Mouse (Mus musculus) midbrain, embryonic 15.5 days (tissue): Measurements from ENCODE around the gene Sec31a. TPM values are rescaled to one million over a fixed set of nuclear protein-coding genes. Genes with fewer than 3 reads are reported as not detected.
"Not testable (repeated sequence)": the region's sequence is repeated elsewhere in the genome, so short reads cannot be mapped to it uniquely, and the experiment has no call there.

Source experiments
- ATAC-seq: fragments of 200-750 bp; cut with Nextera tagmentation; replicated peaks from 2 replicates; pipeline ENCODE4 v1.8.0; 2017; ENCODE audit warnings: moderate TSS enrichment
- H3K27ac ChIP-seq: fragments of 300-500 bp; sonication (generic); 2 replicates; pipeline ENCODE4 v1.5.1; 2015; ENCODE audit warnings: mild to moderate bottlenecking, inconsistent platforms
- H3K27me3 ChIP-seq: fragments of 300-500 bp; sonication (generic); replicated peaks from 2 replicates; pipeline ENCODE4 v1.6.1; 2015; ENCODE audit warnings: inconsistent platforms
- H3K36me3 ChIP-seq: fragments of 300-500 bp; sonication (generic); replicated peaks from 2 replicates; pipeline ENCODE4 v1.6.1; 2015; ENCODE audit warnings: inconsistent platforms
- H3K4me1 ChIP-seq: fragments of 300-500 bp; sonication (generic); 2 replicates; pipeline ENCODE4 v1.6.1; 2015; ENCODE audit warnings: inconsistent platforms
- H3K4me2 ChIP-seq: fragments of 300-500 bp; sonication (generic); 2 replicates; pipeline ENCODE4 v1.6.1; 2015; ENCODE audit warnings: inconsistent platforms, mild to moderate bottlenecking, moderate library complexity
- H3K4me3 ChIP-seq: fragments of 300-500 bp; sonication (generic); 2 replicates; pipeline ENCODE4 v1.5.1; 2015; ENCODE audit warnings: mild to moderate bottlenecking, inconsistent platforms
- H3K9ac ChIP-seq: fragments of 300-500 bp; sonication (generic); 2 replicates; pipeline ENCODE4 v1.6.1; 2015; ENCODE audit warnings: mild to moderate bottlenecking, inconsistent platforms
- H3K9me3 ChIP-seq: fragments of 300-500 bp; sonication (generic); 2 replicates; pipeline ENCODE4 v1.6.1; 2016; ENCODE audit warnings: inconsistent platforms
- WGBS: fragments of 180-500 bp; shearing (Covaris S2); methylation state at CpG from one replicate; pipeline ENCODE4 v1.1.7; 2015; ENCODE audit warnings: mixed read lengths; 5-methylcytosine and 5-hydroxymethylcytosine counted together
- polyA plus RNA-seq: library from polyadenylated mRNA; unstranded; fragments of >200 nt; fragmentation: Nextera tagmentation; extraction: Ambion mirVana; gene quantifications from 2 replicates; pipeline ENCODE4 v1.2.1, GENCODE M21; 2015

Gene Sec31a
- polyA plus RNA-seq, 1 experiment from 2014 or later, result 102 TPM

- H3K27me3 ChIP-seq, result no peaks in the 10 kb centered on the region
- no peaks in the 10 kb centered on the region for H3K9me3 ChIP-seq
- peak overlapping the region; percentile 92 for H3K9ac ChIP-seq
- peaks cover 57% of the 10 kb centered on the region for H3K4me1 ChIP-seq
- peaks cover 8% of the 10 kb centered on the region; the same call in 1 of the 2 replicates for H3K36me3 ChIP-seq
- H3K4me2 ChIP-seq, result peak overlapping the region; percentile 76
- no peak overlapping the region for H3K27ac ChIP-seq
- WGBS, result 5% methylated on average over 5 of the region's 5 CpGs
- H3K4me3 ChIP-seq, result peak overlapping the region; percentile 68
- no peak for ATAC-seq
Measured at GRCm38 (mm10) chr5:100428031-100428733, 12.1 kb upstream of the Sec31a start.

GRCm38 (mm10) chr5:100427276-100427675 lies 11.2 kb upstream of the Sec31a start:
- Histone ChIP-seq H3K27me3 (no peaks in the 10 kb centered on the region), H3K4me2 (peak overlapping the region; percentile 76), H3K9ac (peak overlapping the region; percentile 24; the same call in 1 of the 2 replicates), H3K4me1 (peaks cover 65% of the 10 kb centered on the region), H3K4me3 (peak overlapping the region; percentile 68), H3K27ac (no peak overlapping the region), H3K36me3 (peaks cover 8% of the 10 kb centered on the region; the same call in 1 of the 2 replicates), H3K9me3 (no peaks in the 10 kb centered on the region)
- no peak for ATAC-seq
- 51% methylated on average over 9 of the region's 9 CpGs for WGBS

GRCm38 (mm10) chr5:100425823-100426222 lies 9.8 kb upstream of the Sec31a start:
- H3K9ac ChIP-seq, H3K4me3 ChIP-seq, H3K9me3 ChIP-seq, ATAC-seq, H3K27me3 ChIP-seq, H3K4me2 ChIP-seq, H3K27ac ChIP-seq: not testable (repeated sequence)
- Histone ChIP-seq H3K36me3 (peaks cover 12% of the 10 kb centered on the region), H3K4me1 (peaks cover 62% of the 10 kb centered on the region)
- 83% methylated on average over 2 of the region's 2 CpGs for WGBS

GRCm38 (mm10) chr5:100424252-100424651 lies 8.2 kb upstream of the Sec31a start:
- H3K4me3 ChIP-seq, result no peak overlapping the region
- no peaks in the 10 kb centered on the region for H3K27me3 ChIP-seq
- WGBS, result 83% methylated on average over 3 of the region's 3 CpGs
- 0 out of 2 replicates have a peak overlapping the region, but pooled peaks have one; percentile 15 for H3K9ac ChIP-seq
- H3K4me2 ChIP-seq, result no peak overlapping the region
- peaks cover 25% of the 10 kb centered on the region for H3K36me3 ChIP-seq
- H3K9me3 ChIP-seq, result no peaks in the 10 kb centered on the region
- no peak overlapping the region for H3K27ac ChIP-seq
- ATAC-seq, result no peak
- H3K4me1 ChIP-seq, result peaks cover 53% of the 10 kb centered on the region

GRCm38 (mm10) chr5:100423626-100424025 lies 7.6 kb upstream of the Sec31a start:
- no peak for ATAC-seq
- Histone ChIP-seq H3K4me3 (no peak overlapping the region), H3K9me3 (no peaks in the 10 kb centered on the region), H3K36me3 (peaks cover 32% of the 10 kb centered on the region), H3K9ac (no peak overlapping the region), H3K27me3 (no peaks in the 10 kb centered on the region), H3K4me2 (no peak overlapping the region), H3K27ac (no peak overlapping the region), H3K4me1 (peaks cover 53% of the 10 kb centered on the region)
- WGBS, result 68% methylated on average over 7 of the region's 7 CpGs

- no peak overlapping the region for H3K4me3 ChIP-seq
- no peaks in the 10 kb centered on the region for H3K27me3 ChIP-seq
- no peak for ATAC-seq
- no peak overlapping the region for H3K9ac ChIP-seq
- H3K4me1 ChIP-seq, result peaks cover 34% of the 10 kb centered on the region
- H3K36me3 ChIP-seq, result peaks cover 32% of the 10 kb centered on the region
- no peaks in the 10 kb centered on the region for H3K9me3 ChIP-seq
- H3K4me2 ChIP-seq, result no peak overlapping the region
- WGBS, result 76% methylated on average over 4 of the region's 4 CpGs
- no peak overlapping the region for H3K27ac ChIP-seq
Measured at GRCm38 (mm10) chr5:100418861-100419260, 2.8 kb upstream of the Sec31a start.

- H3K9me3 ChIP-seq, result no peaks in the 10 kb centered on the region
- WGBS, result 77% methylated on average over 2 of the region's 2 CpGs
- no peak overlapping the region for H3K9ac ChIP-seq
- no peak overlapping the region for H3K27ac ChIP-seq
- H3K36me3 ChIP-seq, result peaks cover 28% of the 10 kb centered on the region
- no peak overlapping the region for H3K4me2 ChIP-seq
- ATAC-seq, result no peak
- H3K4me3 ChIP-seq, result no peak overlapping the region
- H3K4me1 ChIP-seq, result peaks cover 26% of the 10 kb centered on the region
- H3K27me3 ChIP-seq, result no peaks in the 10 kb centered on the region
Measured at GRCm38 (mm10) chr5:100418077-100418476, 2.0 kb upstream of the Sec31a start.

- H3K4me1 ChIP-seq, result peaks cover 19% of the 10 kb centered on the region
- no peak for ATAC-seq
- 0 out of 2 replicates have a peak overlapping the region, but pooled peaks have one; percentile 87 for H3K4me3 ChIP-seq
- peaks cover 15% of the 10 kb centered on the region for H3K36me3 ChIP-seq
- H3K27me3 ChIP-seq, result no peaks in the 10 kb centered on the region
- 74% methylated on average over 11 of the region's 11 CpGs for WGBS
- H3K9me3 ChIP-seq, result no peaks in the 10 kb centered on the region
- H3K9ac ChIP-seq, result no peak overlapping the region; the same call in 1 of the 2 replicates
- no peak overlapping the region for H3K27ac ChIP-seq
- H3K4me2 ChIP-seq, result peak overlapping the region; percentile 58
Measured at GRCm38 (mm10) chr5:100414474-100415196, 1.4 kb downstream of the Sec31a start.

- Histone ChIP-seq H3K9ac (no peak overlapping the region), H3K9me3 (no peaks in the 10 kb centered on the region), H3K4me3 (no peak overlapping the region), H3K36me3 (no peaks in the 10 kb centered on the region), H3K27me3 (no peaks in the 10 kb centered on the region), H3K4me1 (peaks cover 19% of the 10 kb centered on the region), H3K27ac (no peak overlapping the region), H3K4me2 (no peak overlapping the region)
- 88% methylated on average over 3 of the region's 3 CpGs for WGBS
- ATAC-seq, result no peak
Measured at GRCm38 (mm10) chr5:100412886-100413285, 3.1 kb downstream of the Sec31a start.

- ATAC-seq, result no peak
- Histone ChIP-seq H3K27ac (no peak overlapping the region), H3K9me3 (no peaks in the 10 kb centered on the region), H3K4me3 (no peak overlapping the region), H3K4me2 (no peak overlapping the region), H3K9ac (no peak overlapping the region), H3K27me3 (no peaks in the 10 kb centered on the region), H3K4me1 (peaks cover 12% of the 10 kb centered on the region), H3K36me3 (peaks cover 3% of the 10 kb centered on the region; the same call in 1 of the 2 replicates)
- 88% methylated on average over 5 of the region's 5 CpGs for WGBS
Measured at GRCm38 (mm10) chr5:100410281-100410680, 5.8 kb downstream of the Sec31a start.

- 88% methylated on average over 5 of the region's 5 CpGs for WGBS
- H3K9me3 ChIP-seq, result no peaks in the 10 kb centered on the region
- no peak overlapping the region for H3K9ac ChIP-seq
- peaks cover 15% of the 10 kb centered on the region; the same call in 1 of the 2 replicates for H3K36me3 ChIP-seq
- no peaks in the 10 kb centered on the region for H3K27me3 ChIP-seq
- H3K4me2 ChIP-seq, result no peak overlapping the region
- ATAC-seq, result no peak
- H3K4me1 ChIP-seq, result no peaks in the 10 kb centered on the region
- H3K4me3 ChIP-seq, result no peak overlapping the region
- H3K27ac ChIP-seq, result no peak overlapping the region
Measured at GRCm38 (mm10) chr5:100408485-100408884, 7.5 kb downstream of the Sec31a start.

- 95% methylated on average over 3 of the region's 3 CpGs for WGBS
- peaks cover 53% of the 10 kb centered on the region for H3K36me3 ChIP-seq
Measured at GRCm38 (mm10) chr5:100396753-100397152, 19.3 kb downstream of the Sec31a start.

More at GRCm38 (mm10) chr5:100396753-100397152, 19.3 kb downstream of the Sec31a start:
- no peaks in the 10 kb centered on the region for H3K9me3 ChIP-seq
- no peaks in the 10 kb centered on the region for H3K4me1 ChIP-seq
- H3K27ac ChIP-seq, result no peak overlapping the region
- H3K9ac ChIP-seq, result no peak overlapping the region
- H3K4me3 ChIP-seq, result no peak overlapping the region
- H3K4me2 ChIP-seq, result no peak overlapping the region
- no peaks in the 10 kb centered on the region for H3K27me3 ChIP-seq
- no peak for ATAC-seq
